Mouse (Mus musculus): ENCODE measurements around the gene Ppp2r2c. TPM values are rescaled to one million over a fixed set of nuclear protein-coding genes. Genes with fewer than 3 reads are reported as not detected.

Ppp2r2c gene
- total and polyA plus RNA-seq, 2 experiments from 2014 or later = 96.1 to 177 TPM

GRCm38 (mm10) chr5:36880622-36881021, 12.3 kb downstream of the Ppp2r2c start:
- Histone ChIP-seq H3K9me3 (ENCODE audit: low read length) (no peaks in the 10 kb centered on the region), H3K9ac (no peak overlapping the region), H3K27ac (ENCODE audit: low read depth, low read length) (no peak overlapping the region), H3K4me3 (ENCODE audit: low read depth, low read length) (no peak overlapping the region), H3K4me2 (ENCODE audit: low read depth) (no peak overlapping the region), H3K4me1 (ENCODE audit: insufficient read depth) (no peaks in the 10 kb centered on the region), H3K36me3 (ENCODE audit: insufficient read depth) (no peaks in the 10 kb centered on the region), H3K27me3 (ENCODE audit: insufficient read depth, low read length) (no peaks in the 10 kb centered on the region)
- WGBS = 61% methylated on average over 5 of the region's 5 CpGs
- no peak for TF ChIP-seq CTCF (IDR thresholded peaks at IDR 0.05; ENCODE audit: low read depth)
- DNase-seq = no peak
- no peak for ATAC-seq

- H3K27me3 ChIP-seq (ENCODE audit: insufficient read depth, low read length) = no peaks in the 10 kb centered on the region
- WGBS = 72% methylated on average over 12 of the region's 12 CpGs
- TF ChIP-seq CTCF (IDR thresholded peaks at IDR 0.05; ENCODE audit: low read depth) = no peak
- no peak overlapping the region for H3K4me3 ChIP-seq (ENCODE audit: low read depth, low read length)
- H3K36me3 ChIP-seq (ENCODE audit: insufficient read depth) = no peaks in the 10 kb centered on the region
- H3K9ac ChIP-seq = no peak overlapping the region
- H3K27ac ChIP-seq (ENCODE audit: low read depth, low read length) = no peak overlapping the region
- DNase-seq (no peak), ATAC-seq (no peak)
- no peaks in the 10 kb centered on the region for H3K9me3 ChIP-seq (ENCODE audit: low read length)
- peaks cover 8% of the 10 kb centered on the region; the same call in 1 of the 2 replicates for H3K4me1 ChIP-seq (ENCODE audit: insufficient read depth)
- H3K4me2 ChIP-seq (ENCODE audit: low read depth) = no peak overlapping the region
Measured at GRCm38 (mm10) chr5:36883516-36883915, 15.2 kb downstream of the Ppp2r2c start.

GRCm38 (mm10) chr5:36885067-36885466, 16.8 kb downstream of the Ppp2r2c start:
- TF ChIP-seq CTCF (IDR thresholded peaks at IDR 0.05; ENCODE audit: low read depth) = no peak
- ATAC-seq (no peak), DNase-seq (no peak)
- peaks cover 8% of the 10 kb centered on the region; the same call in 1 of the 2 replicates for H3K4me1 ChIP-seq (ENCODE audit: insufficient read depth)
- 25% methylated on average over 1 of the region's 1 CpGs for whole genome bisulfite sequencing
- H3K36me3 ChIP-seq (ENCODE audit: insufficient read depth) = no peaks in the 10 kb centered on the region
- H3K4me2 ChIP-seq (ENCODE audit: low read depth) = no peak overlapping the region
- no peaks in the 10 kb centered on the region for H3K9me3 ChIP-seq (ENCODE audit: low read length)
- no peak overlapping the region for H3K4me3 ChIP-seq (ENCODE audit: low read depth, low read length)
- no peak overlapping the region for H3K27ac ChIP-seq (ENCODE audit: low read depth, low read length)
- H3K9ac ChIP-seq = no peak overlapping the region
- no peaks in the 10 kb centered on the region for H3K27me3 ChIP-seq (ENCODE audit: insufficient read depth, low read length)

GRCm38 (mm10) chr5:36885595-36885994, 17.3 kb downstream of the Ppp2r2c start:
- Histone ChIP-seq H3K4me3 (ENCODE audit: low read depth, low read length) (no peak overlapping the region), H3K4me1 (ENCODE audit: insufficient read depth) (peaks cover 12% of the 10 kb centered on the region), H3K9me3 (ENCODE audit: low read length) (no peaks in the 10 kb centered on the region), H3K27me3 (ENCODE audit: insufficient read depth, low read length) (no peaks in the 10 kb centered on the region), H3K4me2 (ENCODE audit: low read depth) (no peak overlapping the region), H3K9ac (no peak overlapping the region), H3K36me3 (ENCODE audit: insufficient read depth) (no peaks in the 10 kb centered on the region), H3K27ac (ENCODE audit: low read depth, low read length) (no peak overlapping the region)
- ATAC-seq (no peak), DNase-seq (no peak)
- WGBS = 72% methylated on average over 5 of the region's 5 CpGs
- TF ChIP-seq CTCF (IDR thresholded peaks at IDR 0.05; ENCODE audit: low read depth) = no peak

GRCm38 (mm10) chr5:36886298-36886697, 18.0 kb downstream of the Ppp2r2c start:
- Histone ChIP-seq H3K27me3 (ENCODE audit: insufficient read depth, low read length) (no peaks in the 10 kb centered on the region), H3K9me3 (ENCODE audit: low read length) (no peaks in the 10 kb centered on the region), H3K9ac (no peak overlapping the region), H3K4me1 (ENCODE audit: insufficient read depth) (peaks cover 19% of the 10 kb centered on the region), H3K36me3 (ENCODE audit: insufficient read depth) (no peaks in the 10 kb centered on the region), H3K27ac (ENCODE audit: low read depth, low read length) (no peak overlapping the region), H3K4me3 (ENCODE audit: low read depth, low read length) (no peak overlapping the region), H3K4me2 (ENCODE audit: low read depth) (no peak overlapping the region)
- 80% methylated on average over 2 of the region's 2 CpGs for WGBS
- ATAC-seq = no peak
- no peak for DNase-seq
- no peak for TF ChIP-seq CTCF (IDR thresholded peaks at IDR 0.05; ENCODE audit: low read depth)

GRCm38 (mm10) chr5:36886852-36887283, 18.6 kb downstream of the Ppp2r2c start:
- H3K27ac ChIP-seq (ENCODE audit: low read depth, low read length) = no peak overlapping the region
- 74% methylated on average over 7 of the region's 7 CpGs for WGBS
- ATAC-seq (no peak), DNase-seq (no peak)
- no peaks in the 10 kb centered on the region for H3K9me3 ChIP-seq (ENCODE audit: low read length)
- H3K4me1 ChIP-seq (ENCODE audit: insufficient read depth) = peaks cover 22% of the 10 kb centered on the region
- no peak for TF ChIP-seq CTCF (IDR thresholded peaks at IDR 0.05; ENCODE audit: low read depth)
- H3K4me3 ChIP-seq (ENCODE audit: low read depth, low read length) = no peak overlapping the region
- H3K27me3 ChIP-seq (ENCODE audit: insufficient read depth, low read length) = no peaks in the 10 kb centered on the region
- no peak overlapping the region for H3K4me2 ChIP-seq (ENCODE audit: low read depth)
- no peaks in the 10 kb centered on the region for H3K36me3 ChIP-seq (ENCODE audit: insufficient read depth)
- H3K9ac ChIP-seq = no peak overlapping the region

- DNase-seq (no peak), ATAC-seq (no peak; the same call in 1 of the 2 replicates)
- TF ChIP-seq CTCF (IDR thresholded peaks at IDR 0.05; ENCODE audit: low read depth) = no peak
- no peaks in the 10 kb centered on the region for H3K27me3 ChIP-seq (ENCODE audit: insufficient read depth, low read length)
- H3K4me3 ChIP-seq (ENCODE audit: low read depth, low read length) = no peak overlapping the region
- no peaks in the 10 kb centered on the region for H3K9me3 ChIP-seq (ENCODE audit: low read length)
- H3K27ac ChIP-seq (ENCODE audit: low read depth, low read length) = no peak overlapping the region
- H3K36me3 ChIP-seq (ENCODE audit: insufficient read depth) = no peaks in the 10 kb centered on the region
- 41% methylated on average over 9 of the region's 9 CpGs for WGBS
- no peak overlapping the region for H3K9ac ChIP-seq
- peaks cover 22% of the 10 kb centered on the region for H3K4me1 ChIP-seq (ENCODE audit: insufficient read depth)
- no peak overlapping the region for H3K4me2 ChIP-seq (ENCODE audit: low read depth)
Measured at GRCm38 (mm10) chr5:36887299-36887988, 19.1 kb downstream of the Ppp2r2c start.
